Mouse (Mus musculus) testis, adult 2 months (tissue): Measurements from ENCODE around the gene Rarb.

ENCODE experiments used
- CTCF ChIP-seq: fragments of 200-500 bp; IDR thresholded peaks from 2 replicates; pipeline ENCODE4 v1.5.1; 2012; ENCODE audit warnings: low read depth, mild to moderate bottlenecking, inconsistent platforms, low read length, moderate library complexity; ENCODE audit not compliant: control insufficient read depth, insufficient read depth, insufficient replicate concordance
- POLR2A ChIP-seq: fragments of 200-500 bp; IDR thresholded peaks from 2 replicates; pipeline ENCODE4 v1.6.1; 2012; ENCODE audit warnings: low read depth, mild to moderate bottlenecking, inconsistent platforms, low read length, moderate library complexity; ENCODE audit not compliant: control insufficient read depth

DNA sequence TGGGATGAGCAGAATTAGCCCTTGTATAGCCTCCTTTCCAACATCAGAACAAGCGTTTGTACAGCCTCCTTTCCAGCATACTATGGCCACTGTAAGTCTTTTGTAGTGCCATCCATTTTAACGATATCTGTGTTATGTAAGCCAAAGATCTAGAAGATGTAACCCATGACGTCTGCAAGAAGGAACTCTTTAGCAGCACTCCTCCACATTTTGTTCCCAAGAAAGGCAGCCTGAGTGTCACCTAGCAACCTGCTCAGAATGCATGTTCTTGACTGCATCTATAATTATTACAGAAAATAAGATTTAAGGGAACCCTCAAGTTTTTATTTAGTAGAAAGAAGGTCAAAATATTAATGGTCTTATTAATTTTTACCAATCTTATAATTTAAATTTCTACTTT, 148.4 kb downstream of the Rarb start:
- TF ChIP-seq CTCF (no peak), POLR2A (no peak)
